Mouse (Mus musculus): ENCODE data around the gene Pip4k2b. TPM values are rescaled to one million over a fixed set of nuclear protein-coding genes. Genes with fewer than 3 reads are reported as not detected.

The Pip4k2b gene
- 19.7 TPM for polyA plus RNA-seq (2014; fragmentation: Illumina TruSeq; extraction: RNeasy Lipid Tissue Mini Kit (QIAGEN cat#74804); ENCODE audit: low read depth, low replicate concordance)

GRCm38 (mm10) chr11:97744063-97744717 is at the start of gene Pip4k2b:
Gene Pip4k2b (minus strand): TSS chr11:97744704.

GRCm38 (mm10) chr11:97781832-97782563 is 37.5 kb upstream of the Pip4k2b start, which contains the start of gene Rpl23:
Gene Rpl23 (minus strand): TSS chr11:97782437.

GRCm38 (mm10) chr11:97775808-97776496 is 31.4 kb upstream of the Pip4k2b start, which contains the start of gene 1700001P01Rik:
Gene 1700001P01Rik (minus strand): TSS chr11:97775918.

GRCm38 (mm10) chr11:97766154-97766881 is 21.8 kb upstream of the Pip4k2b start, which contains the start of gene Cwc25:
Gene Cwc25 (minus strand): TSS chr11:97766556.

GRCm38 (mm10) chr11:97703039-97703826 is 41.3 kb downstream of the Pip4k2b start, which contains the start of gene Psmb3:
Gene Psmb3 (plus strand): TSS chr11:97703399.

GRCm38 (mm10) chr11:97700003-97700745 is 44.3 kb downstream of the Pip4k2b start, which contains the start of gene Pcgf2:
Gene Pcgf2 (minus strand): TSS chr11:97700497.

GRCm38 (mm10) chr11:97685613-97686321 is 58.7 kb downstream of the Pip4k2b start, which contains the start of gene Cisd3:
Gene Cisd3 (plus strand): TSS chr11:97685826.

Other genes with a start within 250 kb of the Pip4k2b start
- gene 4933428G20Rik, start 244.4 kb downstream of the Pip4k2b start, polyA plus RNA-seq (2014; fragmentation: Illumina TruSeq; extraction: RNeasy Lipid Tissue Mini Kit (QIAGEN cat#74804); ENCODE audit: low read depth, low replicate concordance): 0.29 TPM
- gene Srcin1, start 168.5 kb downstream of the Pip4k2b start, polyA plus RNA-seq (2014; fragmentation: Illumina TruSeq; extraction: RNeasy Lipid Tissue Mini Kit (QIAGEN cat#74804); ENCODE audit: low read depth, low replicate concordance): 2.1 TPM
- 0.50 TPM for gene Epop, start 115.0 kb downstream of the Pip4k2b start, polyA plus RNA-seq (2014; fragmentation: Illumina TruSeq; extraction: RNeasy Lipid Tissue Mini Kit (QIAGEN cat#74804); ENCODE audit: low read depth, low replicate concordance)
- gene Mllt6, start 81.3 kb downstream of the Pip4k2b start, polyA plus RNA-seq (2014; fragmentation: Illumina TruSeq; extraction: RNeasy Lipid Tissue Mini Kit (QIAGEN cat#74804); ENCODE audit: low read depth, low replicate concordance): 25.1 TPM
- 43.3 TPM for gene Cisd3, start 58.9 kb downstream of the Pip4k2b start, polyA plus RNA-seq (2014; fragmentation: Illumina TruSeq; extraction: RNeasy Lipid Tissue Mini Kit (QIAGEN cat#74804); ENCODE audit: low read depth, low replicate concordance)
- 29.3 TPM for gene Pcgf2, start 44.2 kb downstream of the Pip4k2b start, polyA plus RNA-seq (2014; fragmentation: Illumina TruSeq; extraction: RNeasy Lipid Tissue Mini Kit (QIAGEN cat#74804); ENCODE audit: low read depth, low replicate concordance)
- gene Psmb3, start 41.3 kb downstream of the Pip4k2b start, polyA plus RNA-seq (2014; fragmentation: Illumina TruSeq; extraction: RNeasy Lipid Tissue Mini Kit (QIAGEN cat#74804); ENCODE audit: low read depth, low replicate concordance): 187 TPM
- 12.4 TPM for gene Cwc25, start 21.9 kb upstream of the Pip4k2b start, polyA plus RNA-seq (2014; fragmentation: Illumina TruSeq; extraction: RNeasy Lipid Tissue Mini Kit (QIAGEN cat#74804); ENCODE audit: low read depth, low replicate concordance)
- 1.6 TPM for gene 1700001P01Rik, start 31.2 kb upstream of the Pip4k2b start, polyA plus RNA-seq (2014; fragmentation: Illumina TruSeq; extraction: RNeasy Lipid Tissue Mini Kit (QIAGEN cat#74804); ENCODE audit: low read depth, low replicate concordance)
- 980 TPM for gene Rpl23, start 37.7 kb upstream of the Pip4k2b start, polyA plus RNA-seq (2014; fragmentation: Illumina TruSeq; extraction: RNeasy Lipid Tissue Mini Kit (QIAGEN cat#74804); ENCODE audit: low read depth, low replicate concordance)
- 107 TPM for gene Lasp1, start 54.3 kb upstream of the Pip4k2b start, polyA plus RNA-seq (2014; fragmentation: Illumina TruSeq; extraction: RNeasy Lipid Tissue Mini Kit (QIAGEN cat#74804); ENCODE audit: low read depth, low replicate concordance)
- gene B230217C12Rik, start 96.1 kb upstream of the Pip4k2b start, polyA plus RNA-seq (2014; fragmentation: Illumina TruSeq; extraction: RNeasy Lipid Tissue Mini Kit (QIAGEN cat#74804); ENCODE audit: low read depth, low replicate concordance): 2.3 TPM
- gene Fbxo47, start 139.4 kb upstream of the Pip4k2b start, polyA plus RNA-seq (2014; fragmentation: Illumina TruSeq; extraction: RNeasy Lipid Tissue Mini Kit (QIAGEN cat#74804); ENCODE audit: low read depth, low replicate concordance): 0.99 TPM
- 9.1 TPM for gene Plxdc1, start 241.7 kb upstream of the Pip4k2b start, polyA plus RNA-seq (2014; fragmentation: Illumina TruSeq; extraction: RNeasy Lipid Tissue Mini Kit (QIAGEN cat#74804); ENCODE audit: low read depth, low replicate concordance)